Mouse (Mus musculus) midbrain, embryonic 11.5 days (tissue): ENCODE measurements around the gene Cyp11a1. TPM values are rescaled to one million over a fixed set of nuclear protein-coding genes. Genes with fewer than 3 reads are reported as not detected.

Experiments used
- ATAC-seq: fragments of 200-750 bp; cut with Nextera tagmentation; 2 replicates; pipeline ENCODE4 v1.8.0; 2017; ENCODE audit warnings: moderate TSS enrichment, moderate library complexity; ENCODE audit not compliant: low FRiP score
- DNase-seq: peaks from one replicate; pipeline ENCODE4 v3.0.0; 2015; ENCODE audit warnings: low spot score; ENCODE audit errors: missing footprints
- H3K27ac ChIP-seq: fragments of 300-500 bp; sonication (generic); 2 replicates; pipeline ENCODE4 v1.5.1; 2014; ENCODE audit warnings: low read depth, low read length
- H3K27me3 ChIP-seq: fragments of 300-500 bp; sonication (generic); 2 replicates; pipeline ENCODE4 v1.6.1; 2014; ENCODE audit warnings: mild to moderate bottlenecking, low read length, moderate library complexity, mixed read lengths; ENCODE audit not compliant: control insufficient read depth, insufficient read depth
- H3K36me3 ChIP-seq: fragments of 300-500 bp; sonication (generic); 2 replicates; pipeline ENCODE4 v1.6.1; 2014; ENCODE audit warnings: mild to moderate bottlenecking, low read length, moderate library complexity, mixed read lengths; ENCODE audit not compliant: control insufficient read depth, insufficient read depth
- H3K4me1 ChIP-seq: fragments of 300-500 bp; sonication (generic); 2 replicates; pipeline ENCODE4 v1.6.1; 2014; ENCODE audit warnings: low read length; ENCODE audit not compliant: control insufficient read depth, insufficient read depth
- H3K4me2 ChIP-seq: fragments of 300-500 bp; sonication (generic); 2 replicates; pipeline ENCODE4 v1.6.1; 2014; ENCODE audit warnings: mild to moderate bottlenecking, moderate library complexity
- H3K4me3 ChIP-seq: fragments of 300-500 bp; sonication (generic); 2 replicates; pipeline ENCODE4 v1.5.1; 2014; ENCODE audit warnings: low read depth, low read length
- H3K9ac ChIP-seq: fragments of 300-500 bp; sonication (generic); 2 replicates; pipeline ENCODE4 v1.6.1; 2014; ENCODE audit warnings: low read length
- H3K9me3 ChIP-seq: fragments of 300-500 bp; sonication (generic); 2 replicates; pipeline ENCODE4 v1.6.1; 2016; ENCODE audit warnings: low read length; ENCODE audit not compliant: control insufficient read depth
- WGBS: fragments of 180-500 bp; shearing (Covaris S2); extraction: QIAGEN DNeasy Blood & Tissue Kit; methylation state at CpG from one replicate; pipeline ENCODE4 v1.1.7; 2014; 5-methylcytosine and 5-hydroxymethylcytosine counted together
- polyA plus RNA-seq: library from polyadenylated mRNA; unstranded; fragments of >200 nt; fragmentation: Nextera tagmentation; extraction: Ambion mirVana; gene quantifications from 2 replicates; pipeline ENCODE4 v1.2.1, GENCODE M21; 2014

The Cyp11a1 gene
- polyA plus RNA-seq, 1 experiment from 2014 or later: not detected

GRCm38 (mm10) chr9:58012486-58012885, 6.3 kb downstream of the Cyp11a1 start:
- Histone ChIP-seq H3K9ac (no peak overlapping the region), H3K4me3 (no peak overlapping the region), H3K4me1 (peaks cover 12% of the 10 kb centered on the region), H3K27ac (no peak overlapping the region), H3K9me3 (no peaks in the 10 kb centered on the region), H3K4me2 (no peak overlapping the region), H3K36me3 (no peaks in the 10 kb centered on the region), H3K27me3 (no peaks in the 10 kb centered on the region)
- 72% methylated on average over 2 of the region's 2 CpGs for WGBS
- no peak for ATAC-seq
- no peak for DNase-seq

GRCm38 (mm10) chr9:58012935-58013334, 6.7 kb downstream of the Cyp11a1 start:
- Histone ChIP-seq H3K36me3 (no peaks in the 10 kb centered on the region), H3K27me3 (no peaks in the 10 kb centered on the region), H3K4me2 (no peak overlapping the region), H3K9me3 (no peaks in the 10 kb centered on the region), H3K4me1 (peaks cover 12% of the 10 kb centered on the region), H3K27ac (no peak overlapping the region), H3K4me3 (no peak overlapping the region), H3K9ac (no peak overlapping the region)
- no peak for ATAC-seq
- WGBS: 70% methylated on average over 2 of the region's 2 CpGs
- DNase-seq: no peak

GRCm38 (mm10) chr9:58014393-58015160, 8.4 kb downstream of the Cyp11a1 start:
- H3K27ac ChIP-seq: no peak overlapping the region
- H3K4me1 ChIP-seq: no peaks in the 10 kb centered on the region
- WGBS: 69% methylated on average over 8 of the region's 8 CpGs
- no peaks in the 10 kb centered on the region for H3K9me3 ChIP-seq
- no peaks in the 10 kb centered on the region for H3K36me3 ChIP-seq
- ATAC-seq (no peak), DNase-seq (no peak)
- H3K4me3 ChIP-seq: no peak overlapping the region
- H3K9ac ChIP-seq: no peak overlapping the region
- H3K4me2 ChIP-seq: no peak overlapping the region
- H3K27me3 ChIP-seq: no peaks in the 10 kb centered on the region

GRCm38 (mm10) chr9:58015856-58016255, 9.6 kb downstream of the Cyp11a1 start:
- no peaks in the 10 kb centered on the region for H3K4me1 ChIP-seq
- 87% methylated on average over 6 of the region's 6 CpGs for WGBS
- H3K9me3 ChIP-seq: no peaks in the 10 kb centered on the region
- H3K36me3 ChIP-seq: no peaks in the 10 kb centered on the region
- H3K27me3 ChIP-seq: no peaks in the 10 kb centered on the region
- H3K4me3 ChIP-seq: no peak overlapping the region
- H3K27ac ChIP-seq: no peak overlapping the region
- no peak for ATAC-seq
- H3K9ac ChIP-seq: no peak overlapping the region
- no peak for DNase-seq
- H3K4me2 ChIP-seq: no peak overlapping the region

GRCm38 (mm10) chr9:58016962-58017361, 10.8 kb downstream of the Cyp11a1 start:
- Histone ChIP-seq H3K27ac (no peak overlapping the region), H3K9ac (no peak overlapping the region), H3K27me3 (no peaks in the 10 kb centered on the region)

GRCm38 (mm10) chr9:58018385-58018784, 12.2 kb downstream of the Cyp11a1 start:
- Histone ChIP-seq H3K36me3 (no peaks in the 10 kb centered on the region), H3K9me3 (no peaks in the 10 kb centered on the region), H3K27me3 (no peaks in the 10 kb centered on the region), H3K4me2 (no peak overlapping the region), H3K4me1 (no peaks in the 10 kb centered on the region), H3K9ac (no peak overlapping the region), H3K4me3 (no peak overlapping the region), H3K27ac (no peak overlapping the region)
- ATAC-seq (no peak), DNase-seq (no peak)
- WGBS: 88% methylated on average over 5 of the region's 5 CpGs

More at GRCm38 (mm10) chr9:58016962-58017361, 10.8 kb downstream of the Cyp11a1 start:
- no peak overlapping the region for H3K4me3 ChIP-seq
- no peaks in the 10 kb centered on the region for H3K9me3 ChIP-seq
- H3K4me1 ChIP-seq: no peaks in the 10 kb centered on the region
- WGBS: 79% methylated on average over 3 of the region's 3 CpGs
- no peaks in the 10 kb centered on the region for H3K36me3 ChIP-seq
- DNase-seq: no peak
- no peak overlapping the region for H3K4me2 ChIP-seq
- no peak for ATAC-seq

GRCm38 (mm10) chr9:58025995-58026394, 19.8 kb downstream of the Cyp11a1 start:
- Histone ChIP-seq H3K4me2 (no peak overlapping the region), H3K9me3 (no peaks in the 10 kb centered on the region), H3K9ac (no peak overlapping the region), H3K4me1 (no peaks in the 10 kb centered on the region), H3K36me3 (no peaks in the 10 kb centered on the region), H3K4me3 (no peak overlapping the region), H3K27me3 (no peaks in the 10 kb centered on the region), H3K27ac (no peak overlapping the region)
- WGBS: 89% methylated on average over 9 of the region's 9 CpGs
- ATAC-seq: no peak
- no peak for DNase-seq

GRCm38 (mm10) chr9:58027426-58028180, 21.4 kb downstream of the Cyp11a1 start:
- no peak overlapping the region for H3K27ac ChIP-seq

GRCm38 (mm10) chr9:58028841-58029240, 22.6 kb downstream of the Cyp11a1 start:
- Histone ChIP-seq H3K4me2 (no peak overlapping the region), H3K36me3 (no peaks in the 10 kb centered on the region), H3K27ac (no peak overlapping the region), H3K4me1 (no peaks in the 10 kb centered on the region), H3K4me3 (no peak overlapping the region), H3K9me3 (no peaks in the 10 kb centered on the region), H3K9ac (no peak overlapping the region), H3K27me3 (no peaks in the 10 kb centered on the region)
- WGBS: 78% methylated on average over 5 of the region's 5 CpGs
- DNase-seq (no peak), ATAC-seq (no peak)

More at GRCm38 (mm10) chr9:58027426-58028180, 21.4 kb downstream of the Cyp11a1 start:
- 72% methylated on average over 2 of the region's 2 CpGs for WGBS
- DNase-seq (no peak), ATAC-seq (no peak)
- no peaks in the 10 kb centered on the region for H3K9me3 ChIP-seq
- no peaks in the 10 kb centered on the region for H3K4me1 ChIP-seq
- no peak overlapping the region for H3K4me3 ChIP-seq
- no peaks in the 10 kb centered on the region for H3K36me3 ChIP-seq
- no peaks in the 10 kb centered on the region for H3K27me3 ChIP-seq
- H3K9ac ChIP-seq: no peak overlapping the region
- no peak overlapping the region for H3K4me2 ChIP-seq
